In genomic region chr10:43625578-43625977, GRCm38 (mm10) we compare ENCODE assay signal across 14 mouse cellular contexts. TPM values are rescaled to one million over a fixed set of nuclear protein-coding genes. Genes with fewer than 3 reads are reported as not detected.
DNase-seq lines count a peak whose midpoint lies in the region; ATAC-seq lines count a peak whose summit lies in the region.
"Had no signal": no experiment of that assay in that cellular context is flagged by ENCODE, and none has a peak within 500 bp of the region (broad histone marks: within the 10 kb centered on the region; RNA-seq: fewer than 3 reads in every experiment).

No protein-coding gene starts in this region.

- DNase-seq in midbrain, embryonic 10.5 days (ENCODE audit: low spot score), result no peak
- peak; percentile 20 for DNase-seq in skeletal muscle tissue, adult 2 months (ENCODE audit: low read depth, low spot score)
- no peak for DNase-seq in embryo, embryonic 9.5 days (ENCODE audit: extremely low spot score)
- DNase-seq: cerebellum, postnatal 25 days; gastrocnemius, adult 2 months; layer of hippocampus, postnatal 36 days; lung, embryonic 14.5 days; thymus, postnatal 25 days had no signal

- H3K27ac ChIP-seq in midbrain, embryonic 15.5 days, result no peak overlapping the region; the same call in 1 of the 2 replicates
- no peak overlapping the region for H3K27ac ChIP-seq in midbrain, embryonic 10.5 days (replicated peaks)
- peak overlapping the region; percentile 93 for H3K27ac ChIP-seq in liver, embryonic 12.5 days
- H3K27ac ChIP-seq: gastrocnemius, adult 2 months; heart, embryonic 15.5 days had no signal

- peaks cover 13% of the 10 kb centered on the region for H3K4me1 ChIP-seq in midbrain, embryonic 15.5 days
- no peaks in the 10 kb centered on the region for H3K4me1 ChIP-seq in midbrain, embryonic 10.5 days
- H3K4me1 ChIP-seq in liver, embryonic 12.5 days, result peaks cover 86% of the 10 kb centered on the region
- H3K4me1 ChIP-seq: heart, embryonic 15.5 days had no signal

- H3K27me3 ChIP-seq in midbrain, embryonic 15.5 days (replicated peaks), result no peaks in the 10 kb centered on the region
- H3K27me3 ChIP-seq in midbrain, embryonic 10.5 days (ENCODE audit: low read depth, poor library complexity, severe bottlenecking), result no peaks in the 10 kb centered on the region
- H3K27me3 ChIP-seq in liver, embryonic 12.5 days (replicated peaks), result no peaks in the 10 kb centered on the region
- H3K27me3 ChIP-seq: CH12.LX; heart, embryonic 15.5 days had no signal

- H3K4me2 ChIP-seq in midbrain, embryonic 15.5 days, result no peak overlapping the region
- H3K4me2 ChIP-seq in liver, embryonic 12.5 days, result peak overlapping the region; percentile 47
- H3K4me2 ChIP-seq: heart, embryonic 15.5 days; lung, embryonic 14.5 days had no signal

- H3K9ac ChIP-seq in midbrain, embryonic 15.5 days, result no peak overlapping the region
- H3K9ac ChIP-seq in liver, embryonic 12.5 days, result peak overlapping the region; percentile 67
- H3K9ac ChIP-seq: heart, embryonic 15.5 days; lung, embryonic 14.5 days had no signal

- H3K4me3 ChIP-seq in midbrain, embryonic 15.5 days, result no peak overlapping the region
- no peak overlapping the region for H3K4me3 ChIP-seq in midbrain, embryonic 10.5 days
- H3K4me3 ChIP-seq in liver, embryonic 12.5 days, result no peak overlapping the region
- H3K4me3 ChIP-seq: gastrocnemius, adult 2 months; heart, embryonic 15.5 days had no signal

- WGBS in midbrain, embryonic 15.5 days, result 65% methylated on average over 2 of the region's 2 CpGs
- 86% methylated on average over 2 of the region's 2 CpGs for WGBS in midbrain, embryonic 10.5 days
- WGBS in liver, embryonic 12.5 days (ENCODE audit: insufficient replicate concordance), result 57% methylated on average over 2 of the region's 2 CpGs

- ATAC-seq in midbrain, embryonic 15.5 days (replicated peaks), result peak; percentile 35; the same call in 1 of the 2 replicates
- ATAC-seq in erythroid progenitor cell, adult 5-6 weeks (replicated peaks; ENCODE audit: low FRiP score, poor library complexity, severe bottlenecking), result peak; percentile 89
- ATAC-seq in liver, embryonic 12.5 days, result peak; percentile 92
- ATAC-seq in cerebellum, adult (ENCODE audit: insufficient number of reproducible peaks, low FRiP score, low TSS enrichment), result no peak

- no peaks in the 10 kb centered on the region for H3K9me3 ChIP-seq in midbrain, embryonic 15.5 days
- no peaks in the 10 kb centered on the region for H3K9me3 ChIP-seq in midbrain, embryonic 10.5 days (replicated peaks)
- H3K9me3 ChIP-seq in liver, embryonic 12.5 days (replicated peaks), result peaks cover 9% of the 10 kb centered on the region
- H3K9me3 ChIP-seq: heart, embryonic 15.5 days had no signal

- no peaks in the 10 kb centered on the region for H3K36me3 ChIP-seq in midbrain, embryonic 15.5 days (replicated peaks)
- H3K36me3 ChIP-seq in midbrain, embryonic 10.5 days, result no peaks in the 10 kb centered on the region
- peaks cover 14% of the 10 kb centered on the region for H3K36me3 ChIP-seq in liver, embryonic 12.5 days
- H3K36me3 ChIP-seq: heart, embryonic 15.5 days had no signal

RNA-seq across cellular contexts. Expression of gene Cd24a, which starts 47.5 kb away (rescaled TPM):
- 787 and 795 TPM in 2 replicates for polyA plus RNA-seq in midbrain, embryonic 15.5 days (2015; fragmentation: Nextera tagmentation; extraction: Ambion mirVana)
- polyA plus RNA-seq in midbrain, embryonic 10.5 days (2016; fragmentation: Nextera tagmentation; extraction: Ambion mirVana), result 269 and 314 TPM in 2 replicates
- 6,032 and 6,430 TPM in 2 replicates for total RNA-seq in erythroid progenitor cell, adult 5-6 weeks (2015; ENCODE audit: low replicate concordance)
- total RNA-seq in erythroid progenitor cell, adult 5-6 weeks (2017; ENCODE audit: low replicate concordance), result 6,106 and 7,183 TPM in 2 replicates
- polyA plus RNA-seq in liver, embryonic 12.5 days (2016; fragmentation: Nextera tagmentation; extraction: Ambion mirVana), result 819 and 854 TPM in 2 replicates
